Comparison of ENCODE assay signal across 23 mouse cellular contexts in genomic region chr7:56128080-56128479, GRCm38 (mm10).
"Had no signal": no experiment of that assay in that cellular context is flagged by ENCODE, and none has a peak within 500 bp of the region (broad histone marks: within the 10 kb centered on the region; RNA-seq: fewer than 3 reads in every experiment).

No protein-coding gene starts in this region.

- H3K9ac ChIP-seq: heart, embryonic 13.5 days; heart, embryonic 15.5 days; hindbrain, embryonic 13.5 days; hindbrain, embryonic 15.5 days; limb, embryonic 13.5 days; limb, embryonic 15.5 days; liver, embryonic 12.5 days; liver, embryonic 14.5 days had no signal

- H3K27ac ChIP-seq: gastrocnemius, adult 2 months; heart, adult 2 months; heart, embryonic 13.5 days; heart, embryonic 15.5 days; hindbrain, embryonic 13.5 days; hindbrain, embryonic 15.5 days; hindbrain, postnatal 0 days; kidney, postnatal 0 days; limb, embryonic 13.5 days; limb, embryonic 15.5 days; liver, embryonic 12.5 days; liver, embryonic 14.5 days had no signal

- H3K4me1 ChIP-seq: heart, embryonic 13.5 days; heart, embryonic 15.5 days; hindbrain, embryonic 13.5 days; hindbrain, embryonic 15.5 days; limb, embryonic 13.5 days; limb, embryonic 15.5 days; liver, embryonic 12.5 days had no signal

- H3K4me2 ChIP-seq: heart, embryonic 11.5 days; heart, embryonic 13.5 days; heart, embryonic 15.5 days; hindbrain, embryonic 13.5 days; hindbrain, embryonic 15.5 days; limb, embryonic 13.5 days; limb, embryonic 15.5 days; liver, embryonic 12.5 days had no signal

- H3K9me3 ChIP-seq: heart, embryonic 13.5 days; heart, embryonic 15.5 days; hindbrain, embryonic 13.5 days; hindbrain, embryonic 15.5 days; limb, embryonic 13.5 days; limb, embryonic 15.5 days; liver, embryonic 12.5 days had no signal

- DNase-seq: gastrocnemius, adult 2 months; gastrocnemius, postnatal 10 days; gastrocnemius, postnatal 25 days; heart, adult 2 months; heart, postnatal 14 days; heart, postnatal 36 days; kidney, adult 8-10 months; kidney, postnatal 14 days; kidney, postnatal 4 days; layer of hippocampus, adult 9-11 months; layer of hippocampus, postnatal 36 days; left cerebral cortex, postnatal 4 days had no signal

- H3K27me3 ChIP-seq: heart, embryonic 13.5 days; heart, embryonic 15.5 days; hindbrain, embryonic 13.5 days; hindbrain, embryonic 15.5 days; limb, embryonic 13.5 days; limb, embryonic 15.5 days; liver, embryonic 12.5 days had no signal

- H3K4me3 ChIP-seq: gastrocnemius, adult 2 months; heart, adult 2 months; heart, embryonic 13.5 days; heart, embryonic 15.5 days; hindbrain, embryonic 13.5 days; hindbrain, embryonic 15.5 days; limb, embryonic 13.5 days; limb, embryonic 15.5 days; liver, embryonic 12.5 days had no signal

- ATAC-seq: hindbrain, postnatal 0 days; liver, embryonic 12.5 days had no signal
